Mouse (Mus musculus) MEL (cell line): Measurements from ENCODE around the gene Gm43720. TPM values are rescaled to one million over a fixed set of nuclear protein-coding genes. Genes with fewer than 3 reads are reported as not detected.

ENCODE experiments used
- DNase-seq: peaks from one replicate; pipeline ENCODE4 v3.0.0; 2011; ENCODE audit warnings: low read depth, low spot score
- H3K27ac ChIP-seq: 2 replicates; pipeline ENCODE4 v1.5.1; 2012; ENCODE audit warnings: low read depth, mild to moderate bottlenecking, control low read depth, low read length, moderate library complexity; ENCODE audit not compliant: control insufficient read depth
- H3K27me3 ChIP-seq, 2 experiments: fragments of 150-350 bp in 1 of 2; sonication (generic) in 1 of 2; 2 replicates each; pipeline ENCODE4 v1.6.1; 2012; ENCODE audit warnings: low read length in 2 of 2, mild to moderate bottlenecking in 2 of 2, improper control_type of control experiment in 1 of 2, moderate library complexity in 1 of 2; ENCODE audit not compliant: insufficient read depth in 2 of 2, control insufficient read depth in 1 of 2
- H3K36me3 ChIP-seq, 2 experiments: 2 replicates each; pipeline ENCODE4 v1.6.1; 2012 to 2014; ENCODE audit warnings: low read length in 2 of 2, improper control_type of control experiment in 1 of 2, inconsistent platforms in 1 of 2, mild to moderate bottlenecking in 1 of 2; ENCODE audit not compliant: insufficient read depth in 2 of 2, control insufficient read depth in 1 of 2
- H3K4me1 ChIP-seq, 2 experiments: fragments of 150-350 bp in 1 of 2; sonication (generic) in 1 of 2; 2 replicates each; pipeline ENCODE4 v1.6.1; 2012; ENCODE audit warnings: low read length in 2 of 2, improper control_type of control experiment in 1 of 2, mild to moderate bottlenecking in 1 of 2; ENCODE audit not compliant: insufficient read depth in 2 of 2, control insufficient read depth in 1 of 2
- H3K4me3 ChIP-seq, 2 experiments: fragments of 150-350 bp in 1 of 2; sonication (generic) in 1 of 2; 2 replicates each; pipeline ENCODE4 v1.5.1; 2012; ENCODE audit warnings: low read depth in 2 of 2, low read length in 2 of 2, mild to moderate bottlenecking in 2 of 2, moderate library complexity in 2 of 2, control low read depth in 1 of 2, improper control_type of control experiment in 1 of 2; ENCODE audit not compliant: control insufficient read depth in 1 of 2, insufficient read depth in 1 of 2
- H3K79me2 ChIP-seq: 2 replicates; pipeline ENCODE4 v1.6.1; 2012; ENCODE audit warnings: mild to moderate bottlenecking, low read length, moderate library complexity; ENCODE audit not compliant: control insufficient read depth, poor library complexity, insufficient read depth
- H3K9ac ChIP-seq: 2 replicates; pipeline ENCODE4 v1.6.1; 2012; ENCODE audit warnings: low read depth, mild to moderate bottlenecking, control low read depth, low read length, moderate library complexity; ENCODE audit not compliant: control insufficient read depth, poor library complexity, severe bottlenecking
- H3K9me3 ChIP-seq: fragments of 150-350 bp; sonication (generic); replicated peaks from 2 replicates; pipeline ENCODE4 v1.6.1; 2012; ENCODE audit warnings: mild to moderate bottlenecking, low read length, improper control_type of control experiment, moderate library complexity; ENCODE audit not compliant: insufficient read depth
- BHLHE40 ChIP-seq: IDR thresholded peaks from 2 replicates; pipeline ENCODE4 v1.6.1; 2012; ENCODE audit warnings: low read depth, mild to moderate bottlenecking, inconsistent platforms, low read length, improper control_type of control experiment, borderline replicate concordance
- CHD1 ChIP-seq: IDR thresholded peaks from 2 replicates; pipeline ENCODE4 v1.6.1; 2012; ENCODE audit warnings: low read depth, mild to moderate bottlenecking, inconsistent platforms, low read length, improper control_type of control experiment
- CHD2 ChIP-seq: IDR thresholded peaks from 2 replicates; pipeline ENCODE4 v1.6.1; 2011; ENCODE audit warnings: low read length, improper control_type of control experiment
- EP300 ChIP-seq, 2 experiments: IDR thresholded peaks; 2 replicates each; pipeline ENCODE4 v1.6.1; 2011; ENCODE audit warnings: improper control_type of control experiment in 2 of 2, low read length in 2 of 2, low read depth in 1 of 2, mild to moderate bottlenecking in 1 of 2
- ETS1 ChIP-seq: IDR thresholded peaks from 2 replicates; pipeline ENCODE4 v1.6.1; 2012; ENCODE audit warnings: low read depth, mild to moderate bottlenecking, inconsistent platforms, low read length, improper control_type of control experiment, moderate library complexity
- GATA1 ChIP-seq: IDR thresholded peaks from 2 replicates; pipeline ENCODE4 v1.6.1; 2011; ENCODE audit warnings: low read depth, low read length, improper control_type of control experiment
- HCFC1 ChIP-seq: IDR thresholded peaks from 2 replicates; pipeline ENCODE4 v1.6.1; 2012; ENCODE audit warnings: low read depth, mild to moderate bottlenecking, inconsistent platforms, low read length, improper control_type of control experiment, moderate library complexity
- KAT2A ChIP-seq: conservative IDR thresholded peaks from 2 replicates; pipeline ENCODE4 v1.6.1; 2012; ENCODE audit warnings: low read depth, low read length, improper control_type of control experiment, inconsistent platforms
- MAFK ChIP-seq: IDR thresholded peaks from 2 replicates; pipeline ENCODE4 v1.6.1; 2011; ENCODE audit warnings: low read depth, mild to moderate bottlenecking, low read length, improper control_type of control experiment, borderline replicate concordance
- MAX ChIP-seq: IDR thresholded peaks from 2 replicates; pipeline ENCODE4 v1.6.1; 2011; ENCODE audit warnings: low read length, improper control_type of control experiment
- MEF2A ChIP-seq: IDR thresholded peaks from 2 replicates; pipeline ENCODE4 v1.6.1; 2014; ENCODE audit warnings: low read depth, mild to moderate bottlenecking, inconsistent platforms, low read length, improper control_type of control experiment; ENCODE audit not compliant: poor library complexity, insufficient replicate concordance, severe bottlenecking; ENCODE audit errors: extremely low read depth
- MXI1 ChIP-seq: IDR thresholded peaks from 2 replicates; pipeline ENCODE4 v1.6.1; 2011; ENCODE audit warnings: mild to moderate bottlenecking, low read depth, low read length, improper control_type of control experiment
- MYB ChIP-seq: IDR thresholded peaks from 2 replicates; pipeline ENCODE4 v1.6.1; 2011; ENCODE audit warnings: mild to moderate bottlenecking, low read depth, low read length, improper control_type of control experiment
- NELFE ChIP-seq: IDR thresholded peaks from 2 replicates; pipeline ENCODE4 v1.6.1; 2011; ENCODE audit warnings: low read depth, low read length, improper control_type of control experiment
- NRF1 ChIP-seq: IDR thresholded peaks from 2 replicates; pipeline ENCODE4 v1.6.1; 2014; ENCODE audit warnings: low read depth, mild to moderate bottlenecking, inconsistent platforms, low read length, improper control_type of control experiment, moderate library complexity; ENCODE audit not compliant: poor library complexity, insufficient read depth, severe bottlenecking
- POLR2A ChIP-seq, 2 experiments: IDR thresholded peaks; 2 replicates each; pipeline ENCODE4 v1.6.1; 2011 to 2012; ENCODE audit warnings: low read length in 2 of 2, mild to moderate bottlenecking in 2 of 2, control low read depth in 1 of 2, improper control_type of control experiment in 1 of 2, low read depth in 1 of 2, moderate library complexity in 1 of 2; ENCODE audit not compliant: control insufficient read depth in 1 of 2, insufficient read depth in 1 of 2, poor library complexity in 1 of 2
- RAD21 ChIP-seq: IDR thresholded peaks from 2 replicates; pipeline ENCODE4 v1.6.1; 2011; ENCODE audit warnings: mild to moderate bottlenecking, low read depth, low read length, improper control_type of control experiment
- RCOR1 ChIP-seq: IDR thresholded peaks from 2 replicates; pipeline ENCODE4 v1.6.1; 2012; ENCODE audit warnings: low read depth, mild to moderate bottlenecking, inconsistent platforms, low read length, improper control_type of control experiment
- TAL1 ChIP-seq: IDR thresholded peaks from 2 replicates; pipeline ENCODE4 v1.6.1; 2012; ENCODE audit warnings: mild to moderate bottlenecking, inconsistent platforms, low read length, moderate library complexity, mixed read lengths
- TBP ChIP-seq: IDR thresholded peaks from 2 replicates; pipeline ENCODE4 v1.8.0; 2011; ENCODE audit warnings: low read depth, low read length, improper control_type of control experiment
- TCF12 ChIP-seq: IDR thresholded peaks from 2 replicates; pipeline ENCODE4 v1.6.1; 2014; ENCODE audit warnings: low read depth, mild to moderate bottlenecking, inconsistent platforms, low read length, improper control_type of control experiment, moderate library complexity
- UBTF ChIP-seq: IDR thresholded peaks from 2 replicates; pipeline ENCODE4 v1.6.1; 2012; ENCODE audit warnings: low read depth, mild to moderate bottlenecking, inconsistent platforms, low read length, improper control_type of control experiment, moderate library complexity, borderline replicate concordance; ENCODE audit not compliant: insufficient read depth
- USF1 ChIP-seq: IDR thresholded peaks from 2 replicates; pipeline ENCODE4 v1.6.1; 2014; ENCODE audit warnings: low read depth, mild to moderate bottlenecking, inconsistent platforms, low read length, improper control_type of control experiment, moderate library complexity
- USF2 ChIP-seq, 2 experiments: IDR thresholded peaks; 2 replicates each; pipeline ENCODE4 v1.6.1; 2011 to 2012; ENCODE audit warnings: improper control_type of control experiment in 2 of 2, low read length in 2 of 2, borderline replicate concordance in 1 of 2, inconsistent platforms in 1 of 2, low read depth in 1 of 2, mild to moderate bottlenecking in 1 of 2; ENCODE audit not compliant: insufficient read depth in 1 of 2
- ZC3H11A ChIP-seq: IDR thresholded peaks from 2 replicates; pipeline ENCODE4 v1.6.1; 2012; ENCODE audit warnings: low read depth, mild to moderate bottlenecking, inconsistent platforms, low read length, improper control_type of control experiment
- polyA plus RNA-seq, 2 experiments: library from polyadenylated mRNA; stranded (reverse) in 1 of 2; unstranded in 1 of 2; fragments of >175 nt in 1 of 2; fragments of >200 nt in 1 of 2; gene quantifications; 2 replicates each; pipeline versions ENCODE4 v1.2.1 to v1.2.4; 2012; ENCODE audit warnings: low replicate concordance in 2 of 2, low read depth in 1 of 2; ENCODE audit not compliant: insufficient read length in 2 of 2, insufficient read depth in 1 of 2, missing spikeins in 1 of 2
- total RNA-seq: library from RNA; depleted of rRNA; stranded (reverse); fragments of 300-350 nt; gene quantifications from 2 replicates; pipeline ENCODE4 v1.2.3, GENCODE M21; 2012

Gene Gm43720
- total and polyA plus RNA-seq, 3 experiments, result not detected

DNA sequence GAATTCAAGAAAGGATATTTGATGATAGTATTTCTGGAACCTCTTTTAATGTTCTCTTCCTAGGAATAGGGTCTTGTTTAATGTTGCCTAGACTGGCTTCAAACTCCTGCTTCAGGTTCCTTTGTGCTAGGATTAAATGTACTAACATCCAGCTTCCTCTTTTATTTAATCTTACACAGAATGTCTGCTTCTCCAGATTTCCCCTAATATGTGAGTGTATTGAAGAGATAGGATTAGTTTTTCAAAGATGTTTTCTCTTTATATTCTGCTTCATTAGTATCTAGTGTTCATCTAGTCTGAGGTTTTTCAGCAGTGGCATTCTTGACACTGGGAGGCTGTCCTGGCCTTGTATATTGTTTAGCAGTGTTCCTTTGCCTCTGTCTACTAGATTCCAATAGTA, 14.4 kb upstream of the Gm43720 start:
- no peaks in the 10 kb centered on the region; a peak in 1 of 4 replicates for H3K27me3 ChIP-seq
- H3K79me2 ChIP-seq, result no peaks in the 10 kb centered on the region
- no peaks in the 10 kb centered on the region for H3K36me3 ChIP-seq
- H3K4me3 ChIP-seq, result no peak overlapping the region
- TF ChIP-seq EP300 (IDR thresholded peaks at IDR 0.05; ENCODE audit: low read depth in 1 of 2, low read length in 2 of 2), result peak; percentile 83 to 87
- no peak for TF ChIP-seq MAX
- TF ChIP-seq TAL1, result peak; percentile 56
- peak; percentile 91 for TF ChIP-seq RCOR1
- TF ChIP-seq HCFC1, result no peak
- TF ChIP-seq UBTF, result no peak
- TF ChIP-seq GATA1, result peak; percentile 81
- TF ChIP-seq TCF12, result peak; percentile 85
- DNase-seq, result peak; percentile 52
- no peak overlapping the region for H3K9ac ChIP-seq
- H3K27ac ChIP-seq, result no peak overlapping the region
- no peaks in the 10 kb centered on the region for H3K9me3 ChIP-seq
- H3K4me1 ChIP-seq, result no peaks in the 10 kb centered on the region

DNA sequence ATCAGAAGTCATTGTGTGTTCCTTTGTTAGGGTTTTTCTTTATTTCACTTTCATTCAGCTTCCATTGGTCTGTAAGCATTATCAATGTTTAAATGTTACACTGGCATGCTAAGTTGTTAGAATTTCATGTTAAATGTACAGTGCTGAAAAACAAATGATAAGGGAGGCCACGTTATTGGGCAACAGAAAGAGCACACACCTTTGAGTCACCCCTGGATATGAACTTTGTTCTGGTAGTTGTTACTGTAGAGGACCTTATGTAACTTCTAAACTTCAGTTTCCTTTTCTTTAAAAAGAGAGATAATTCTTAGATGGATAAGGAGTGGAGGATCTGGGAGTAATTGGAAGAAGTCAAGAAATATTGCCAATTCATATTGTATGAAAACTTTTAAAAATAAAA, 11.9 kb upstream of the Gm43720 start:
- Histone ChIP-seq H3K4me3 (no peak overlapping the region), H3K79me2 (no peaks in the 10 kb centered on the region), H3K4me1 (no peaks in the 10 kb centered on the region), H3K9ac (no peak overlapping the region), H3K27ac (no peak overlapping the region), H3K36me3 (no peaks in the 10 kb centered on the region), H3K27me3 (no peaks in the 10 kb centered on the region; a peak in 1 of 4 replicates), H3K9me3 (no peaks in the 10 kb centered on the region)
- no peak for DNase-seq
- no peak for TF ChIP-seq TBP
- TF ChIP-seq MYB, result no peak
- TF ChIP-seq MEF2A, result no peak
- no peak for TF ChIP-seq CHD2
- no peak for TF ChIP-seq CHD1
- no peak for TF ChIP-seq RAD21
- TF ChIP-seq USF2 (IDR thresholded peaks at IDR 0.05; ENCODE audit: borderline replicate concordance in 1 of 2, insufficient read depth in 1 of 2, low read depth in 1 of 2, low read length in 2 of 2), result no peak
- no peak for TF ChIP-seq ZC3H11A
- TF ChIP-seq TAL1, result no peak
- no peak for TF ChIP-seq POLR2A (IDR thresholded peaks at IDR 0.05; ENCODE audit: control insufficient read depth in 1 of 2, insufficient read depth in 1 of 2, low read depth in 1 of 2, low read length in 2 of 2, poor library complexity in 1 of 2)
- no peak for TF ChIP-seq UBTF
- no peak for TF ChIP-seq MXI1
- no peak for TF ChIP-seq KAT2A
- no peak for TF ChIP-seq NELFE
- no peak for TF ChIP-seq ETS1
- no peak for TF ChIP-seq MAFK
- TF ChIP-seq HCFC1, result no peak
- TF ChIP-seq NRF1, result no peak
- no peak for TF ChIP-seq USF1
- no peak for TF ChIP-seq BHLHE40
